Mouse (Mus musculus) frontal cortex, adult 2 months (tissue): ENCODE measurements at regions not wholly inside any gene's neighbourhood (a gene's known extent, or its start where the extent isn't known, plus 50 kb on each side); places are given as distances from the start of the nearest gene placed in this dataset.
A peak's percentile ranks its signal among the peaks of the same experiment; 100 is the strongest.

ENCODE experiments used
- DNase-seq, 2 experiments: peaks; one replicate each; pipeline ENCODE4 v3.0.0; 2022; ENCODE audit warnings: low spot score in 1 of 2; ENCODE audit errors: extremely low spot score in 1 of 2

DNA sequence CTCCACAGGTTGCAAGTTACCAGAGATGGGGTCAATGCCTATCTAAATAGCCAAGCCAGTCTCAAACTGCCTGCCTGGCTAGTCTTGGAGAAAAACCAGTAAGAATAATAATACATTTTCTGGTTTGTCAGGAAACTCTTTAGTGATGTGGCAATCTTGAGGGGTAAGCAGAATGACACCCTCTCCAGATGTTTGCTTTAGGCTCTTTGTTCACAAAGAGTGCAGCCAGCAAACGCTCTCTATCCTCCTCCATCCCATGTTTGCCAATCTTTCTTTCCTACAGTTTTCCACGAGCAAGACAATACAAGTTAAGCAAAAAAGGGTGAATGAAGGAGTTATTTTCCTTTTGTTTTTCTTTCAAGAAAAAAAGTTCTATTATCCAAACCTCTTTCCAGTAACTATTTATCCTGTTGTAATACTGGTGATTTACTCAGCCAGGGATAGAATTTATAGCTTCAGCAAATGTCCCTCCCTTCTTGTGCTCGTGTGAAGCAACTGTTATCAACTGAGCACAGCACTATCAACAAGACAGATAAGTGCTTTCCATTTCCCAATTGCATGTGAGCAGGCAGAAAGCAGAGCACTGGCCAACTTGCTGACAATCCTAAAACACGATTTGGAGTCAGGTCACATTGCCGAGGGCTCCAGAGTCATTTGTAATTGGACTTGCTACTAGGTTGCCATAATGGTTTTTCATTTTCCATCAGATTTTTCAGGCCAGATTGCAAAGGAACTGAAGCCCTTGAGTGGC is 873.5 kb downstream of the Rapgef2 start:
- no peak for DNase-seq

DNA sequence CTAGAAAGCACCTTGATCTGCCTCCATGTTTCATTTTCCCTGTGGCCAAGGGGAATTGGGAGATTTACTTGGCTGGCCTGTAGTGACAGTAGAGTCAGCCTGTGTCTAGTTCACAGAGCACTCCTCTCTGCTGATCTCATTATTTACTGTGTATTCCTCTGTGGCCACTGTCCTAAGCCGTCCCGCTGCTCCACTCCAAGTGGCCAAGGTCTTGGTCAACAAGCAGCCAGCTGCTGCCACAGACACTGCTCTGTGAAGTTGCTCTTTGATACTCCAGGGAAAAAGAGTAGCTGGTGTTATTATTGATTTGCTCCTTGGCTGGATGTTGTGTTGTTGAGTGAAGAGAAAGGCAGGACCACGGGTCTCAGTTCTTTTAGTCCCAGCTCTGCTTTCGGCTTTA is 874.9 kb downstream of the Rapgef2 start:
- DNase-seq: no peak

DNA sequence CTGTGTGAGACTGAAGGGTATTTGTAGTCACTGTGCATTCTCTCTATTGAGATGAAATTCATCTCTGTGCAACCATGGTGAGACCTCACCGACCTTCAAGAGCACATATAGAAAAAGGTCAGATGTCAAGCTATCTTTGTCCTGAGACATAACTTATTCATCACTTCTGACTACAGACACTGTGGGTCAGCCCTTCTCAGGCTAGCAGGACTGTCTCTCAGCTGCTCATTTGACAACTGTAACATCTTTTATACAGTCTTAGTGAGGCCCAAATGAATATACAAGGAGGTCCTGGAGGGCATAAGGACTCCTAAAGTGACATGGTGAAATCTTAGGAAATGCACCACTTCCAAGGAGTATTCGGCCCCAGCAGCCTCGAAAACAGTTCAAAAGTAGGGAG is 877.1 kb downstream of the Rapgef2 start:
- DNase-seq: no peak

DNA sequence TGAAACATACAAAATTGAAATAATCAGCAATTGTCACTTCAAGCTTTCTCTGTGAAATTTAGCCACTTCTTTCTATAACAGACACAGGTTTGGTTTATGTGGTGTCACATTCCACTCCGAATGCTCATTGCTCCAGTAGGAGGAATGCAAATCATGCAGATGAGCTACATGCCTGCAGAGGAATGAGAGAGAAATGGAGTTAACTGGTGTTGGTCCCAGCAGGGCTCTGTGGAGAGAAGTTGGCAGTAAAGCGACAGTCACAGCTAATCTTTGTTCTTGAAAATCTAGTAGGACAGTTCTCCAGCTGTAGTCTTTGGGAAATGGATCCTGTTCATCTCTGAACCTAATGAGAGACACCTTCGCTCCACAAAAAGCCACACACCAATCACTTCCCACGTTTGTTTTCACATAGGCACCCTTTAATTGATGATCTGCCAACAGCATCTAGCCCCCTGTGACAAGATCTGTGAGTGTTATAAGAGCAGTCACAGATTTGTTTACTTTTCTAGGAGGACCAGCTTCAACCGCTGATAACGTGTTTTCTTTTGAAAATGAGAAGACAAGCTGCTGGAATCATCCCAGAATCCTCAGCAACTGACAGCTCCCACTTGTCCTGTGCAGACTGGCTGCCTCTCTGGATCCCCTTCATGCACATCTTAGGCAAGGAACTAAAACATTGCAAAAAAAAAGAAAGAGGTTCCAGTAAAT is 880.4 kb downstream of the Rapgef2 start:
- no peak for DNase-seq

DNA sequence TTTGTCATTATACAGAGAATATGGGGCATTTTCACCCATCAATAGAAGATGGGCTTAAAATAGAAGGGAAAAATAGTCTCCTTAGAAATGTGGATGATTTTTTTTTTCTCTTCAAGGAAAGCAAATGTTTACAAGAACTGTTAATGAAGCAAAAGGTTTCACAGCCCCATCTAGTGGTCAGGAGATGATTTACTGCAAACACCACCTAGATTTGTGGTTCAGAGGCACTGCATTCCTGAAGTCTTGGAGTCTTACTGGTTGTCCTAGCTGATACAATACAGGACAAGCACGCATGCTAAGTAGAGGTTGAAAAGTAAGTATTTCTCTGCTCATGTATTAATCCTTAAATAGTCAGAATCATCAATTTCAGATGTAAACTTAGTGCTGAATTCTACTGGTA is 927.9 kb downstream of the Rapgef2 start:
- peak; percentile 28 to 87 for DNase-seq

DNA sequence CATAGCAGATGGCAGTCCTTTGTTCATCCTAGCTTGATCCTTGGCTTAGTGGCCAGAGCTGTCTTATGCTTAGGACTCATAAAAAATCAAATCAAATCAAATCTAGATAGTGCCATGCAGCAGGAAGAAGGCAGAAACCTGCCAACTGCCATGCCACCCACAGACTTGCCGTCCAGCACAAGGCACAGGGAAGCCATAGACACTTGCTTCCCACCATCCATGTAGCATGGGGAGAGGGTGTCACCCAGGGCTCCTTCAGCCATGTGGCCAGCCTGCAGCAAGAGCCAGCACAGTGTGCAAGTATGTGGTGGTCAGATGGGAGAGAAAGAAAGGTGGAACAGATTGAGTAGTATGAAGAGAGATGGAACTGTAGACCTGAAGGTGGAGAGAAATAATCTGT is 946.4 kb downstream of the Rapgef2 start:
- no peak for DNase-seq

DNA sequence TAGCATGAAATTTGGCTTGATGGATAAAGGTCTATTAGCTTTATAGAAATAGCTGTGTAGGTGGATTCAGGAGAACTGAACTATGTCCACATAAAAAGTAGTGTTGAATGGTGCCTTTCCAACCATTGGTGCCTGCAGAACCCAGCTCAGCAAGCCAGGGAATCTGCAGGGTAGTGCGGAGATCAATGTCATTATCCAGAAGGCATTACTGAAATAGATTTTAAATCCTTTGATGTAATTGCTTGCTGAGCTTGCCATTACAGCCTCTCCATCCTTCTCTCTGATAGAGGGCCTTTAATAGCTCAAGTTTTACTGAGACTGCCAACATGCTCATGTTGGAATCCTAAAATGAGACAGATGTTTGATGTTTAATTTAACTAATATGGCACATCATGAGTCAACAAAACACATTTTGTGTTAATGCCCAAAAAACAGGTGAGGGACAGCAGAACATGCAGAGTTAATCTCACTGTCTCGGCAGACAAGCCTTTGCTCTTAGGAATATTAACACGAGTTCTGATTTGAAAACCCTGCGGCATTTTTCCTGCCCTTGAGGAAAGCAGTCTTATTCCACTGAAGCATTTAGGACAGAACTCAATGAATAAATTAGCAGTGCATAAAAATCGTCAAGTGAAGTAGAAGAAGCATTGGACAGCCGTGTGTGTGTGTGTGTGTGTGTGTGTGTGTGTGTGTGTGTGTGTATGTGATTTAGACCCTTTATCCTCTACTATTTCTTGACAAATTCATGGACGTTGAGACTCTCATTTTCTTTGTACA is 974.5 kb downstream of the Rapgef2 start:
- DNase-seq: peak in 1 of 2 experiments; percentile 5

DNA sequence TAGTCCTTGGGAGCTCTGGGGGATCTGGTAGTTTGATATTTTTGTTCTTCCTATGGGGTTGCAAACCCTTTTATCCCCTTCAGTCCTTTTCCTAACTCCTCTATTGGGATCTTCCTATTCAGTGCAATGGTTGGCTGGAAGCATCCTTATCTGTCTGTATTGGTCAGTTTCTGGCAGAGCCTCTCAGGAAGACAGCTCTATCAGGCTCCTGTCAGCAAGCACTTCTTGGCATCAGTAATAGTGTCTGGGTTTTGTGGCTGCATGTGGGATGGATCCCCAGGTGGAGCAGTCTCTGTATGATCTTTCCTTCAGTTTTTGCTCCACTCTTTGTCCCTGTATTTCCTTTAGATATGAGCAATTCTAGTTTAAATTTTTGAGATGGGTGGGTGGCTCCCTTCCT is 985.8 kb downstream of the Rapgef2 start:
- no peak for DNase-seq

DNA sequence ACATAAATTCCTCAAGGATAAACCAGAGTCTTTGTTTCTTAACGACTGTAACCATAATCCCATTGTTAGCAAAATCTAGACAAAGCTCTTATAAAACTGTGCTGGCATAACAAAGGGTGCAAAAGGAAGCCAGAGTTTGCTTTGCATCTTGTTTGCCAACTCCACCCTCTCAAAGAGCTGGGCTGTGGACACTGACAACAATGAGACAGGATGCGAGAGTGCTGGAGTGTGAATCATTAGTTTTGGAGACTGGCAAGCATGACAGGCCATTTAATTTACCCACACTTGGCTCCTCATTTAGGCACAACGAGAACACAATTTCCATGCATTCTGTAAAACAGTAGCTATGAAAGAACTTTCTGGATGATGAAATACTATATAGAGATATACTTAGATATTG is 994.4 kb downstream of the Rapgef2 start:
- DNase-seq: no peak

DNA sequence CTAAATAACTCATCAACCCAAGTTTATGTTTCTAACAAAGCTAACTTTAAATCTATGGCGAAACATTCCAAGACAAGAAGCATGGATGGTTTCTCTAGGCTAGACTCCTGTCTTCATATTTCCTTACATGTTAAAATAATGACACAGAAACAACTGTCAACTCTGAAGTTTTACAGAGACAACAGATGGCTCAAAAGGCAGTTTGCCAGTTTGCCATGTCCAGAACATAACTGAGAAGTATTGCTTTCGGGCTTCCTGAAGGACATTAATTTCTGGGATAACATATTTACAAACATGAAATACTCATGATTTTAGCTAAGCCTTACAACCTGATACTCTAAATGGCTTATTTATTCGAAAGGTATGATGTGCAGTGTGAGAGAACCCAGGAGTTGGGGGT is 1002.2 kb downstream of the Rapgef2 start:
- no peak for DNase-seq

DNA sequence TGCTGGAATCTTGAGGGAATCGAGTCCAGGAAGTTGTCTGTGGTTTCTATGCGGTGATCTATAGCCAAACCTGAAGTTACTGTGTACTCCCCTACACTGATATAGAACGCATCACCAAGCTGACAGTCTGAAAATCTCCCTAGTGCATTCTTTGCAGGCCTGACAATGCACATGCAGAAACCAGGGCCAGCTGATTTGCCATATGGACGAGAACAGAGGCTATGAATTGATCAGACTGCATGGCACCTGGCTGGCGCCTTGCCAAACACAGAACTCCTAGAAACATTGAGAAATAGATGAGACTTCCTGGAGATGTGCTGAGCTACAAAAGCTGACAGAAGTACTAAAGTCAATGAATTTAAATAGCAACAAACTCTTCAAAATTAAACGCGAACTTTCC is 1049.4 kb downstream of the Rapgef2 start:
- no peak for DNase-seq

DNA sequence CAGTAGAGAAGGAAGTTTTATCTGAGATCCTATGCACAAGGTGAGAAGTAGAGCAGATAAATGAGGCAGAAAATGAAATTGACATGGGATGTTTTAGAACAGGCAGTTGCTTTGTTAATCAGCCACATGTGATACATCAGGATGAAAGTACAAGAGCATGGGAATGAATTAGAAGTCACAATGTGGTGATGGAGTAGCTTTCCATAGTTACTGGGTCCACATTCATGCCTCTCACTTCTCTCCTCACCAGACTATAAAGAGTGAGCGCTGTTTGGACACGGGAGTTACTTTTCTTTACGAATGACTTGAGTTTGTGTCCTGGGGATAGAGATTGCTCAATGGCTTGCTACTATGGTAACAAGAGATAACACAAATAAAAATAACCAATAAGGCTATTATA is 1076.6 kb downstream of the Rapgef2 start:
- no peak for DNase-seq

DNA sequence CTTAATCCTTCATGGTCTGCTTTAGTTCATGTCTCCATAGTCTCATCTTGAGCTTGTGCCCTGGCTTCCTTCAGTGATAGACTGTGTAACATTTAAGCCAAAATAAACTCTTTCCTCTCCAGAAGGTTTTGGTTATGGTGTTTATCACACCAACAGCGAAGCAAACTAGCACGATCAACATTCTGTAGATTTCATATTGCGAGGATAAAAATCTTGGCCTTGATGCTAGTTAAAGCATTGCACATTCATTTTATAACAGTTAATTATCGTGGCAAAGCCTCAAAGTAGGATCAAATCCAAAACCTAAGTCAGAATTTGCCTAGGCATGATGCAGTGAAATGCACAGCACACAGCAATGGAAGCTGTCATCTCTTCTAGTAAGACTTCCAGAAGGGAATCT is 1123.7 kb downstream of the Rapgef2 start:
- no peak for DNase-seq

DNA sequence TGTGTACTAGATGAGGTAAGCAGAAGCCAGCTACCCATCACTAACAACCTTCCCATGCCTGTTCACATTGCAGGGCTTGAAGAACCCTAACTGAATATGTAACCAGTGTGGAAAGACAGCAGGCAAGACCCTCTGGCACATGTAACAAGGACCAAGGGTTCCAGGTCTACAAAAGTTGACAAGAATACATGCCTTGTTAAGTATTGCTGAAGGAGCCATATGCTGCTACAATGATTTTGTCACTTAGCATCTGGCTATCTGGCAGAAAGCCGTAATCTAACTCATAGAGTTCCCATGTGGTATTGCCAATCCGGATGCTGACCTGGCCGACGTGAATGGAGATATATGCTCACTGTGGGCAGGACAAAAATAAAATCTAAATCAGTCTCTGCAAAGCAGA is 1127.9 kb downstream of the Rapgef2 start:
- peak; percentile 66 to 81 for DNase-seq
